Mouse (Mus musculus): Measurements from ENCODE around the gene Sbno2.

Gene Sbno2

DNA sequence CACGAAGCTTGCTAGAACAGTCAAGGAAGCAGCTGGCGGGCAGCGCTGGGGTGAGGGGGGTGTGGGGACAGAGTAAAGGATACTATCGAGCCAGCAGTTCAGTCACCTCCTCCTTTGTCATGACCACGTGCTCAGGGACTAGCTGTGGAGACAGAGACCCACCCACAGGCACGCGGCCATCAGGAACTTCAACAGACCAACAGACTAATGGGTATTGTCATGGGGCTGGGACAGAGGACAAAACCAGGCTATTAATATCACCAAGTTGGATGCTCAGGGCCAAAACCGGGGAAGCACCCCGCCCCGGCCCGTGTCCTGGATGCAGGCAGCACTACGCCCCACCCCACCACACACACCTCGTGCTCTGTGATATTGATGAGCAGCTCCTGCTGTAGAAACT is 68.5 kb downstream of the Sbno2 start:
- DNase-seq (ENCODE audit: low spot score) = no peak

DNA sequence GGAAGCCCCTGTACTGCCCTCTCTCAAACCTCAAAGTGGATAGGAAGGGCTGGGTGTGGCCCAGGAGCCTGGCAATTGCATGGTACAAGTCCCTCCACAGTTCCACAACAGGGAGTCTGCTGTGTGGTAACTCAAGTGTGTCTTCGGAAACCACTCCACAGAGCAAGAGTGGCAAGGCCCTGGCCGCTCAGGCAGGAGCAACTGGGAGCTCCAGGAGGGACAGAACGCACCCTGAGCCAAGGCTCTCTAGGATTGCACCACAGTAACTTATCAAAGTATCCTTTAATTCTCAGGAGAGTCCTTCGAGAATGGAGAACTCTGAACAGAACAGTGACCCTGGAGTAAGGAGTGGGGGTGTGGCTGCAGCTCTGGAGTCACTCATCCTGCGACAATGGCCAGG is 69.7 kb downstream of the Sbno2 start:
- DNase-seq (ENCODE audit: low spot score) = no peak

DNA sequence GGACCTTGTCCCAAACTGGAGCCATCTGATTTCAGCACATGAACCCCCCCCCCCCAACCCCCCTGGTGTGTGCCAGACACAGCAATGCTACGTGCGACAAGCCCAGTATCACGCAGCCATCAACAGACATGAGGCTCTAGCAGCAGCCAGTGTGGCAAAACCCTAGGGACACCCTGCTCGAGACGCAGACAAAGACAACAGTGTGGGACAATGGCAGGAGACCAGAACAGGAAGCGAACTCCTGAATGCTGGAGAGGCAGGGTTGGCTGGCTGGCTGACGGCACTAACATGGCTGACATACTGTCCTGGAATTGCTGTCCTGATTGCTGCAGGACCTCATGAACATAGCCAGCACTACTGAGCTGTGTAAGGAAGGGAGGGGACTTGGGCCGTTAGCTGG is 70.2 kb downstream of the Sbno2 start:
- DNase-seq (ENCODE audit: low spot score) = no peak

DNA sequence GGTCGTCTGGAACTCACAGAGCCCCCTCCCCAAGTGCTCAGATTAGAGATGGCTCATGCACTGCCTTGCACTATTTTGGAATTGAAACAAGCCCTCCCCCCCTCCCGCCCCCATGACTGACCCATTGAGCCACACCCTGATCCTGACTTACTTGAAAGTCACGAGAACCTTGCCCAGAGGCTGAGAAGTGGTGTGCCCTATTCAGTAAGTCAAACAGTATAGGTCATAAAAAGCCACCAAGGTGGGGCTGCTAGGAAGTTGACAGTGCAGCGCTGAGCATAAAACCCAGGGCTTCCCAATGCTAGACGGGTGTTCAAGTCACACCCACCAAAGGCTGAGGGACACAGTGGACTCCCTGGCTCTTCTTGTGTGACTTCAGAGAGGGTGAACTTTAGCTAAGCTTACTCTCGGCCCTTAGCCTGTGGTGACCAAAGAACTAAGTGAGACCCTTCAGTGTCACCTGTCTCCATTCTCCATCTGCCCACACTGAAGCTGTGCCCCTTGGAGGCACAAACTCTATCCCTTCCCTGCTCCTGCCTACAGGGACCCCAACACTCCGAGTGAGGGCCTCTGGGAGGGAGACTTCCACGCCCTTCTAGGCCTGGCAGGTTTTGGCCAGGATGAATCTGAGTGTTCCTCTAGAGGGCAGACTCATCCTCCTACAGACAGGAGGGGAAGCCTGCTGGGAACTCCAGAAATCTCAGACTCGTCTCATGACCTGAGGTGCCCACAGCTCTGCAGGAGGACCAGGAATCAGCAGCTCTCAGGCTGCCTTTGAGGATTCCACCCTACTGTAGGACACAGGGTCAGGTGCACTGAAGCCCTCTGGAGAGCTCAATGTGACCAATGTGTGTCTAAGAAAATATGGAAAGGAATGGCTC is 71.6 kb downstream of the Sbno2 start:
- DNase-seq (ENCODE audit: low spot score) = peak; percentile 82

DNA sequence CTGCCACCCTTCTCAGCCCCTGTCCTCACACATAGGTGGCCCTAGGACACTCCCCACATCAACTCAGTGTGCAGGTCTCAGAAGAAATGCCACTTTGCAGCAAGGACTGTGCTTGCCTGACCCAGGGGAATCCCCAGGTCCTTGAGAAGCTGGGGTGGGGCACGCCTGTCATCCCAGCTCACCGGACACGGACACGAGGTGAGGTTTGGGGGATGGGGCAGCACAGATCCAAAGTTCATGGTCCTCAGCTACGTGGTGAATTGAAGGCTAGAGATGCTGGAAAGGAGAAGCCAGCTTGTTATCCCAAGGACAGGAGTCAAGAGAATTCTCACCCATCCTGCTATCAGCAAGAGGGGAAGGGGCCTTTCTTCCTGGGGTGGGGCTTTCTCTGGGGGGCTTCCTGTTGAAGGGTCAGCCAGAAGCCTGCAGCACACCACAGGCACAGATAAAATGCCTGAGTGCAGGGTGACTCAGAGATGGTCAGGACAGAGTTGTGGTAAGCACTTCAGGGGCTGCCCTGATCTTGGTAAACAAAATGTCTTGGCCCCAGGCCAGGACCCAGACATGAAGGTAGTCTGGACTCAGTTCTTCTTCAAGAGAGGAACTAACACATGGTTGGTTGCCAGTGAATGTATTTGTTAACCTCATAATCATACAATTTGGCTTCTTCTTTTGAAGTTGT is 72.4 kb downstream of the Sbno2 start:
- DNase-seq (ENCODE audit: low spot score) = peak; percentile 90

DNA sequence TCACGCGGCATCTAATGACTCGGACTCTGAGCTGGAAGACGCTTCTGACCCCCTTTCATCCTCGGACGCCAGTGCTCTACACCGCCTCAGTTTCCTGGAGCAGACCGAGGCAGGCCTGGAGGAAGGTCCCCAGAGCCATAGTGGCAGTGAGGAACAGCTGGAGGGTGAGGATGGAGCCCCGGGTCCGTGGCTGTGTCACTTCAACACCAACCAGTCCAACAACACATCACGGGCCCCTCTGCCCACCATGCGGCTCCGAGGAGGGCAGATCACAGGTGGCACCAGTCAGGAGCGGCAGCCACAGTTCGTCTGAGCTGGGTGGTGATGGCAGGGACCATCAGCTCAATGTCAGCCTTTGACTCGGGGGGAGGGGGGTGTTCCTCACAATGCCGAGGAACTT is 74.6 kb downstream of the Sbno2 start:
- DNase-seq (ENCODE audit: low spot score) = no peak

DNA sequence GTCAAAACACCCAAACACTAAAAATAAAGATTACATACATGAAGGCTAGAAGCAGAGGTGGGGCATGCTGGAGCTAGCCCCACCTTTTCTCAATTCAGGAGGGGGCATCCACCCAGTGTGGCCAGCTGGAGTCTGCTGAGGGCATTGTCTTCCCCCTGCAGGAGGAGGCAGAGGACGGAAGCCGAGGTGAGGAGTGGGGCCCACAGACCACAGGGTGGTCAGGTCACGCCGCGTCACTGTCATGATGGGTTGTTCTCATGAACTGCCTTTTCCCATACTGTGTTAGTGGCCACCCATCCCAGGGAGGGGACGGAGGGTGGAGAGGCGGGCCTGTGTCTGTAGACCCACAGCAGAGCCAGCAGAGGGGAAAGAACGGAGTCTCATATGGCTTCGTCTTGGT is 75.2 kb downstream of the Sbno2 start:
- DNase-seq (ENCODE audit: low spot score) = no peak

DNA sequence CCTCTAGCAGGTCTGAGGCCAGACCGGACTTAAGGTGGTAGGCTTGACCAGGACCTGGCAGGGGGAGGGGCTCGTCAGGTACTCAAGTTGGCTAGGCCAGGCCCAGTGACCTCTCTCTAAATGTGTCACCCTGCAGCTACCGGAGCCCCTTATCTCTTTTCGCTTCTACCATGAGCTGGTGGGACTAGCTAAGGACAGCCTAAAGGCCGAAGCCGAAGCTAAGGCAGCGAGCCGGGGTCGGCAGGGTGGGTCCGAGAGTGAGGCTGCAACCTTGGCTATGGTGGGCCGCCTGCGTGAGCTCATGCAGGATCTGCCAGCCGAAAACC is 76.9 kb downstream of the Sbno2 start:
- no peak for DNase-seq (ENCODE audit: low spot score)

DNA sequence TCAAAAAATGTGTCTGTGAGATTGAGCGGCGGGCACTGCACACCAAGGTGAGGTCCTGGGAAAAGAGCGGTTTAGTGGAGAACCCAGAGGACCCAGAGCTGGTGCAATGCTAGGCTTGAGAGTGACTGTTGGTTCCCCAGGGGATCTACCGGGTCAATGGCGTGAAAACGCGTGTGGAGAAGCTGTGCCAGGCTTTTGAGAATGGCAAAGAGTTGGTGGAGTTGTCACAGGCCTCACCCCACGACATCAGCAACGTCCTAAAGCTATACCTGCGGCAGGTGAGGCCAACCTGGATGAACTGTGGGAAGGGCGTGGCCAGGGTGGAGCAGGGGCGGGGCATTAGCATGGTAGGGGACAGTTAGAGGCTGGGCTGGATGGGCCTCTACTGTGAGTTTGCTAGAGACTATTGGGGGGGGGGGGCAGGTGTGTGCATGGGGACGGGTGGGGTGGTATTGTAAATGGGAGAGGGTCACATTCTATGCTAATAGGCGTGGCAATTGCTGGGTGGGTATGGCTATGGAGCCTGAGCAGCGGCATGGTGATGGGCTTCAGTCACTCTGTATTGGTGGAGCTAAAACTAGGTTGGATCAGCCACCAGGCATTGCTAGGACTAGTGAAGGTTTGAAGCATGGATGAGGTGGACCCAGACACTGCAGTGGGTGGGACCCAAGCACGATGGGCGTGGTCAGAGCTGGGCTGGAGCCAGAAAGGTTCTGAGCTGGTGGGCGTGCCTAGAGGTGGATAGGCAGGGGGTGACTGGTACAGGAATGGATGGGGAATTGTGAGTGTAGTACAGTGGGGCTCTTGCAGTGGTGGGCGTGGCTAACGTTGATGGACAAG is 77.5 kb downstream of the Sbno2 start:
- no peak for DNase-seq (ENCODE audit: low spot score)

DNA sequence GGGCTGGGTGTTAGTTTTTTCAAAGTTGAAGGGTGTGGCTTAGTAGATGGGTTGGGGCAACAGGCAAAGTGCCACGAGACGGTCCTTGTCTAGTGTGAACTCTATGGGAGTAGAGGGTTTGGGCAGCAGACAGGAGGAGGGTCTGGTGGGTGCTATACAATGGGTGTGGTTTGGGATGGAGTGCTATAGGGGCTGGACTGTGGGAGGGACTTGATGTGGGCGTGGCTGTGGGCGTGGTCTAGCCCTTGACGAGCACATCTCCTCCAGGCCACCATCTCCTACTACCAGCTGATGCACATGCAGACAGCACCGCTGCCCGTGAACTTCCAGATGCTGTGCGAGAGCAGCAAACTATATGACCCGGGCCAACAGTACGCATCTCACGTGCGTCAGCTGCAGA is 79.5 kb downstream of the Sbno2 start:
- no peak for DNase-seq (ENCODE audit: low spot score)

DNA sequence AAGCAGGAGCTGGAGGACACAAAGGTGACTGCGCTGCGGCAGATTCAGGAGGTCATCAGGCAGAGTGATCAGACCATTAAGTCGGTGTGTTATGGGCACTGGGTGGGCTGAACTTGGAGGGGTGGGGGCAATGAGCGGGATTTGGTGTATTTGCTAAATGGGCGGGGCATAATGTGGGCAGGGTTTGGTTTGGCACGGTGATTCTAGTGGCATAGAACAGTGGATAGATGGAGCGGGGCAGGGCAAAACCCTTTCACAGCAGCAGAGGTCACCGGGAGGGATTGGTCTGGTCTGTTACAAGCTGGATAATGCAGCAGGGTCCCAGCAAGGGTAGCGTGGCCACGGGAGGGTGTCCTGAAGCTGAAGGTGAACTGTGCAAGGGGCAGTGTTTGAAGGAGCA is 79.9 kb downstream of the Sbno2 start:
- DNase-seq (ENCODE audit: low spot score) = no peak

DNA sequence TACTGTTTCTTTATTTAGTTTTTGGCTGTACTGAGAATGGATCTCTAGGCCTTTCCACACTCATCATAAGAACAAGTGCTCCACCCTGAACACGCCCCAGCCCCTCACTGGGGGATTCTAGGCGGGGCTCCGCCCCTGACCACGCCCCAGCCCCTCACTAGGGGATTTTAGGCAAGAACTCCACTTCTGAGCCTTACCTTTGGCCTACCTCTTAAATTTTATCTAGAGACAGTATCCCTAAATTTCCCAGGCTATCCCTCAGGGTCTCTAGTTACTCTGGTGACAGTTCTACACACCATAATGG is 80.4 kb downstream of the Sbno2 start:
- no peak for DNase-seq (ENCODE audit: low spot score)

DNA sequence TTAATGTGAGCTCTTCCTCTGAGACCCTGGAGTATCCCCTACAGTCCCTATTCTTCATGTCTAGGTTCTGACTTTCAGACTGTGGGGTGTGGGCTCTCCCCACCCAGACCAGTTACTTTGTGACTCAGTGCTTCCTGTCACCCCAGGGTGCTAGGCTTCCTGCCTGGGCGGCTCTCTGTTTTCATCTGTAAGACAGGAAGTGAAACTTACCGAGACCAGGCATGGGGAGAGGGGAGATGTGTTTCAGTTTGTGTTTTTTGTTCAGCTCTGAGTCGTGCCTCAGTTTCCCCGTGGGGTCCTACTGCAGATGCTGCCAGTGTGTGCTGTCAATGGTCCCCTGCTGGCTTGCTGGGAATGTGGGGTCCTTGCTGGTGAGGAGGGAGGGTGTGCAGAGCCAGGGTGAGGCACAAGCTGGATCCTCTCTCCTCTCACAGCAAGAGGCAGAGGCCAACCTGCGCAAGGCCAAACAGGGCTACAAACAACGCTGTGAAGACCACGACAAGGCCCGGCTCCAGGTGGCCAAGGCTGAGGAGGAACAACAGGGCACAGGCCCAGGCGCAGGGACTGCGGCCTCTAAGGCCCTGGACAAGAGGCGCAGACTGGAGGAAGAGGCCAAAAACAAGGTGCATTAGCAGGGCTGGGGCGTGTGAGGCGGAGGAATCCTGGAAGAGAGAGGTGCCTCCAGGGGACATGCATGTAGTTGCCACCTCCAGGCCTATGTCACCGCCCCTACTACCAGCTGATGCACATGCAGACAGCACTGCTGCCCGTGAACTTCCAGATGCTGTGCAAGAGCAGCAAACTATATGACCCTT is 80.9 kb downstream of the Sbno2 start:
- DNase-seq (ENCODE audit: low spot score) = no peak

DNA sequence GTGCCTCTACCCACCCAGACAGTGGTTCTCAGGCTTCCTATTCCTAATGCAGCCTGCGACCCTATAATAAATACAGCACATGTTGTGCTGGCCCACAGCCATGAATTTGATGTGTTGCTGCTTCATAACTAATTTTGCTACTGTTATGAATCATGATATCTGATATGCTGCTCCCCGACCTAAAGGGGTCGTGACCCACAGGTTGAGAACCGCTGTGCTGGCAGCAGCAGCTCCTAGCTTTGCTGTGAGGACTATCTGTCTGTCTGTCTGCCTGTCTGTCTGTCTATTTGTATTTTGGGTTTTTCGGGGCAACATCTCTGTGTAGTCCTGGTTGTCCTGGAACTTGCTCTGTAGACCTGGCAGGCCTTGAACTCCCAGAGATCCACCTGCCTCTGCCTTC is 81.6 kb downstream of the Sbno2 start:
- DNase-seq (ENCODE audit: low spot score) = no peak

DNA sequence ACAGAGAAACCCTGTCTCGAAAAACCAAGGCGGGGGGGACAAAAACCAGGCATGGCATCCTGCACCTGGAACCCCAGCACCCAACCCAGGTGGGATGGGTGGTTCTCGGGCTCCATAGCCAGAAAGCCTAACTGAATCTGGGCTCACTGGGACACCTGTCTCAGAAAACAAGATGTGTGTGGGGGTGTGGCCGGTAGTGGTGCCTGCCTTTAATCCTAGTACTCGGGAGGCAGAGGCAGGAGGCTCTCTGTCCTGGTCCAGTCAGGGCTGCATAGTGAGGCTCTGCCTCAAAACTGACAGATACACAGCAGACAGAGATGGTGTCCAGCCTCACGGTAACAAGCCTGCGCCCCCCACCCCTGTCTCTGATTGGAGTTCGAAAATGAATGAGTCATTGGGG is 82.6 kb downstream of the Sbno2 start:
- no peak for DNase-seq (ENCODE audit: low spot score)

DNA sequence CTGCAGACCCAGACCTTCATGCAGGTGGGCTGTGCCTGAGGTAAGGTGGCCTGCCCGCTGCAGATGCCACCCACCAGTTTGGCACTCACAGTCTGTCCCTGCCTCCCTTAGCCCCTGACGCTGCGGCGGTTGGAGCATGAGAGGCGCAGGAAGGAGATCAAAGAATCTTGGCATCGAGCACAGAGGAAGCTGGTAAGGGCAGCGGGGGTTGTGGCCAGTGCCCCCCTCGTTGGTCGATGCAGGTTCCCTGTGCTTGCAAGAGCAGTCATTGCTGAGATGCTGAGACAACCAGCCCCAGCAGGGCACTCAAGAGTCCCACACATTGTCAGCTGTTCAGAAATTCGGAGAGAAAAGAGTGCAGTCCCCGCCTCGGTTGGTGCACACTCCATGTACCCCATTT is 83.2 kb downstream of the Sbno2 start:
- no peak for DNase-seq (ENCODE audit: low spot score)

DNA sequence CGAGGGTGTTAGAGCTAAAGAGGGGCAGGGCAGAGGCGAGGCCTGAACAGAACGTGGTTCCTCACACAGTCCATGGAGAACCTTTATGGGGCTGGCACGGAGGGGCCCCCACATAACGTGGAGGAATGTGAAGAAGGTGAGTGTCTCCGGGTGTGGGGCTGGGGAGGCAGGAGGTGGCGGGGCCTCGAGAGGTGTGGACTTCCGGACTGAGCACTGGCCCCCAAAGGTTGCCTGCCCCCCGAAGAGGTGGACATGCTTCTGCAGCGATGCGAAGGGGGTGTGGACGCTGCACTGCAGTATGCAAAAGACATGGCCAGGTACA is 84.1 kb downstream of the Sbno2 start:
- no peak for DNase-seq (ENCODE audit: low spot score)

DNA sequence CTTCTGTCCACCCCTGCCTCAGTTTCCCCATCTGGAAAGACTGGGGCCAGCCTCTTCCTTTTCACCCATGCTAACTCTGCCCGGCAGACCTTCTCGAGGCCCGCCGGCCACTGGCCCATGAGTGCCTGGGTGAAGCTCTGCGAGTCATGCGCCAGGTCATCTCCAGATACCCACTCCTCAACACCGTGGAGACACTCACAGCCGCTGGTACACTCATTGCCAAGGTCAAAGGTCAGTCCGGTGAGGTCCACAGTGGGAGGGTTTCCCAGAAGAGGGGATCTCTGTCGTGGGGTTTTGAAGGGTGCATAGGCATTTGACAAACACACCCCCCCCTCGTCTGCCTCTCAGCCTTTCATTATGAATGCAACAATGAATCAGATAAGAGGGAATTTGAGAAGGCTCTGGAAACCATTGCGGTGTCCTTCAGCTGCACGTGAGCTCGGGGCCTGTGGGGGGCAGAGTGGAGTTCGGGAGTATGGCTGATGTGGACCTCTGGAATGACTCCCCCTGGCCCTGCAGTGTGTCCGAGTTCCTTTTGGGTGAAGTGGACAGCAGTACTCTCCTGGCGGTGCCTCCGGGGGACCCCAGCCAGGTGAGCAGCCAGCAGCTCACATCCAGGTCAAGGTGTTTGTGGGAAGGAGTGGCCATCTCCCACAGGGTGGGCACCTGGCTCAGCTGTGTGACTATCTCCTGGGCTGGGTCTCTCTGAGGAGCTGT is 84.6 kb downstream of the Sbno2 start:
- DNase-seq (ENCODE audit: low spot score) = no peak

DNA sequence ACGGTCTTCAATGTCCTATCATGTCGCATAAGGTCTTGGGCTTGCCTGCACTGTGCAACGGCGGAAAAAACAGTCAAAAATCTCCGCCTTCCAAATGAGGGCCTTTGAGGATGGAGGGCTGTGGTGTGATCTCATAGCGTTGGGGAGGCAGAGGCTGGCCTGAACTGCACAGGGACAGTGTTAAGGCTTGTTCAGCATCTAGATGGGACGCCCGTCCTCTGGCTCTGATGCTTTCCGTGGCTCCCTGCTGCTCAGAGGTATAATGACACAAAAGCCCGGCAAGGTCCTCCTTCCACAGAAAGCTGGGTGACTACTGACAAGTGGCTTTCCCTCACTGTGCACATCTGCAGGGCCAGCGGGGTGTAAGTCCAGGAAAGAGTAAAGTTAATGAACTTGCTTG is 85.2 kb downstream of the Sbno2 start:
- DNase-seq (ENCODE audit: low spot score) = no peak

DNA sequence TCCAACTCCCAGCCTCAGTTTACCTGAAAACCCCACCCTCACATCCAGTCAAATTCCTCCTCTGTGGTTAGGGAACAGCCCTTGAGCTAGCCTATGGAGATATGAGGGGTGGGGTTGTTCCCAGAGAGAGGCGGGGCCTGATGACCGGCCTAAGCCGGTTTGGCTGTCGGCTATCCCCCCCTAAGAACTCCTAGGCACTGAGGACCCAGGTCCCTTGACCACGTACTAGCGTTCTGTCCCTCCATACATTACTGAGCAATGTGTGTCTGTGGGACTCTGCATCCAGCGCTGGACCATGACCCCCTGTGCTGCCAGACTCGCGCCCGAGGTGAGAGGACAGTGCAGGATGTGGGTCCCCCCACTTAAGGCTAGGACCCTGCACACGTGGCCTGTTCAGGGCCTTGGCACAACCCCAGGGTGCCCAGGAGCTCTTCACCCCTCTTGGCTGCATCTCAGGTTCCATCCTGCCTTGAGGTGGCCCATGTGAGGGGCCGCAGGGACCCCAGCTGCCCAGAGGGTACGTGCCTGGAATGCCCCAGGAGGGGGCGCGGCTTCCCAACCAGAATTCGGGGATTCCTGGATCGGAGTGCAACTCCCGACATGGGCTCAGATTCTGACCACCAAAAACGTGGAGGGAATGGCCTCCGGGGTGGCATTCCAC is 85.8 kb downstream of the Sbno2 start:
- DNase-seq (ENCODE audit: low spot score) = peak; percentile 62

DNA sequence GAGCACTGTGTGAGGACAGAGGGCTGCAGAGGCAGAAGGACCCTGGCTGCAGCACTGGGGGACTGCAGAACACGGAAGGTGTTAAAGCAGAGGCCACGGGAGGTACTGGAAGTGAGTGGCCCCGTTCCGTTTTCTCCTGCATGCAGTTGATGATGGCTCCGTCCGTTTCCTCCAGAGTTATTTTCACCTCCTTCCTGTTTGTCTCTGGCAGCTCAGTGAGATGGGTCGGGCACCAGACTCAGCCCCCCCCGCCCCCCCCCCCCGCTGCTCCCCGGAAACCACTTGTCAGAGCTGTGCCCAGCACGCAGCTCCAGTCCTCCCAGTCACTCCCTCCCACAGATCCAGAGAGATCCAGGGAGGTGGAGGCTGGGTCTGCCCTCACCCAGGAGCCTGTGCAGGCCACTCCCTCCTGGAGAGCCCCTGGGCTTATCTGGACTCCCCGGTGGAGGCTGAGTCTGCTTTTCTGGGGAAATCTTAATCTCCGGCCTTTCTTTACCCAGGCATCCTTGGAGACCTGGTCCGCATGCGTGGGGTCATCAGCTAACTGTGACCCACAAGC is 86.6 kb downstream of the Sbno2 start:
- DNase-seq (ENCODE audit: low spot score) = peak; percentile 79

All from yolk sac, embryonic 10.5 days (tissue).